Mouse (Mus musculus): Measurements from ENCODE around the gene Dhcr7. TPM values are rescaled to one million over a fixed set of nuclear protein-coding genes. Genes with fewer than 3 reads are reported as not detected.

Dhcr7 gene
- polyA plus RNA-seq (2012; rRNA removed) = 56.9 and 114 TPM in 2 replicates

DNA sequence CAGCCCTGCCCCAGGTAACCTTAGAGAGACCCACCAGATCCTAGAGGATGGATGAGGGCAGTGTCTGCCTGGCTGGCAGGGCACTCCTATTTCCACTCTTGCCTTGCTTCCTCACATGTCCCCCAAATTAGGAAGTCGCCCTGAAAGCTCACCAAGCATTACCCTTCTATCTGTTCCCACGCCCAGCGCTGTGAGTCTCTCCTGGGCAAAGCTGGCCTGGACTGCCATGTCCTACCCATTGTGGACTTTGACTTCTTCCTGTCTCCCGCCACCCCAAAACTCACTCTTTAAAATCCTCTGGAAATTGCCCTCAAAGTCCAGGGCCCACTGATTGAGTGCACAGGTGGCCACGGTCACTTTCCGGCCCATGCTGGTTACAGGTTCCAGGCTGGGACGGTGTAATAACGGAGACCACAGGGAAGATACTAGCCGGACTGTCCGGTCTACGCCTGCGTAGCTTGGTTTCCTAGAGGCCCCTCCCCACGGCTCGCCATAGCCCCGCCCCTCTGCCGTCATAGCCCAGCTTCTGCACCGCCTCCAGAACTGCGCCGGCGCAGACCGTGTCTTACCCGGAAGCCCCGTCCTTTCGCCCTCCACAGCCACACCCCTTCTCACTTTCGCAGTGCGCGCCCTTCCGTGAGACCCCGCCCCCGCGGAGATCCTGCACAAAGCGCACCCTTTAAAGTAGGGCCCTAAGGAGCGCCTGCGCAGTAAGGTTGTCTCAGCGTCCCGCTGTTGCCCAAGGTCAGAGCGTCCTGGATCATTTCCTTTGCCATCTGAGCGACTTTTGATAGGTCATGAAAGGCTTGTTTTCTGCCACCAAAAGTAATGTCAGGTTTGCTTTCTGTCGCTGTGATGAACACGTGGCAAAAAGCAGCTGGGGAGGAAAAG, at the start of gene Dhcr7, which contains the start of gene Nadsyn1:
TSS of gene Dhcr7 (plus strand) at position 771 of the 891 bp plus-strand sequence.
TSS of gene Nadsyn1 (minus strand) at position 475 of the 891 bp plus-strand sequence.
- Histone ChIP-seq H3K27me3 (ENCODE audit: control insufficient read depth, insufficient read depth, low read length) (no peaks in the 10 kb centered on the region), H3K4me1 (ENCODE audit: control insufficient read depth, insufficient read depth, insufficient read length, low read length) (peaks cover 13% of the 10 kb centered on the region), H3K4me3 (ENCODE audit: low read depth, low read length) (peak within 1 kb of the TSS; percentile 77), H3K27ac (ENCODE audit: insufficient read depth, low read depth, low read length) (peak within 1 kb of the TSS; percentile 92), H3K36me3 (ENCODE audit: control insufficient read depth, insufficient read depth, low read length) (peaks cover 11% of the 10 kb centered on the region)
- under 1% methylated on average over 40 of the region's 40 CpGs for WGBS
- TF ChIP-seq CTCF (IDR thresholded peaks at IDR 0.05; ENCODE audit: extremely low read depth, insufficient read length, insufficient replicate concordance, low read depth, low read length) (no peak; the same call in 1 of the 2 replicates), POLR2A (IDR thresholded peaks at IDR 0.05; ENCODE audit: low read depth, low read length) (peak; percentile 73; the same call in 1 of the 2 replicates)

DNA sequence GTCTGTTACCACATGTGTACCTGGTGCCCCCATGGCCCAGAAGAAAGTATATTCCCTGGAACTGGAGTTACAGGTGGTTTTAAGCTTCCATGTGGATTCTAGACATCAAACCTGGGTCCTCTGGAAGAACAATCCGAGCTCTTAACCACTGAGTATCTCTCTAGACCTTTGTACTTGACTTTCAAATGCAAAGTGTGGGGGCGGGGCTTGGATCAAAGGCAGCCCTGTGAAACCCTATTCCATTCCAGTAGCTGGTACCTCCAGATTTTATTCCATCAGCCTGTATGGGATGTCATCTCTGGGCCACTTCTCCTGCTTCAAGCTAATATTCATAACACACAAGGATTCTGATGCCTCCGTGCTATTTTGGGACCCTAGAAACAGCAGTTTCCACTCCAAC, 46.8 kb upstream of the Dhcr7 start:
- Histone ChIP-seq H3K36me3 (ENCODE audit: control insufficient read depth, insufficient read depth, low read length) (no peaks in the 10 kb centered on the region), H3K4me1 (ENCODE audit: control insufficient read depth, insufficient read depth, insufficient read length, low read length) (peaks cover 11% of the 10 kb centered on the region; the same call in 1 of the 2 replicates), H3K27me3 (ENCODE audit: control insufficient read depth, insufficient read depth, low read length) (no peaks in the 10 kb centered on the region), H3K27ac (ENCODE audit: insufficient read depth, low read depth, low read length) (no peak overlapping the region), H3K4me3 (ENCODE audit: low read depth, low read length) (no peak overlapping the region)
- no peak for TF ChIP-seq CTCF (IDR thresholded peaks at IDR 0.05; ENCODE audit: extremely low read depth, insufficient read length, insufficient replicate concordance, low read depth, low read length)
- TF ChIP-seq POLR2A (IDR thresholded peaks at IDR 0.05; ENCODE audit: low read depth, low read length) = no peak
- 26% methylated on average over 3 of the region's 3 CpGs for WGBS

DNA sequence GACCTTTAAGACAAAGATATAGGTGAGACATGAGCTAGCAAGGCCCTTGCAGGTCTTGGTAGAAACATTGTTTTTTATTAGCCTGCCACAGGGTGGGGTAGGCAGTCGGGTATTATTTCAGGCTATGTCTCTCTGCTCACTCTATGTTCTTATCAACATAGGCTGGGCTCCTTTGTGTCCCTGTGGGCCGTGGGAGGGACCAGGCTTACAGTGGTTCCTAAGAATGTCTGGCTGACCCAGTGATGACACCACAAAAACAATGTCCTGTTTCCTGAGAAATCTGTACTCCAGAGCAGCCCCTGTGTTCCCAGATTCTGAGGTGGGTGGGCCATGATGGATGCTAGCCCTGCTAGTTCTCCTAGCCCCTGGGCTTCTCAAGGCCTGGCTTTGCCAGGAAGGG, 45.6 kb upstream of the Dhcr7 start:
- H3K4me3 ChIP-seq (ENCODE audit: low read depth, low read length) = no peak overlapping the region
- no peaks in the 10 kb centered on the region for H3K36me3 ChIP-seq (ENCODE audit: control insufficient read depth, insufficient read depth, low read length)
- no peaks in the 10 kb centered on the region for H3K27me3 ChIP-seq (ENCODE audit: control insufficient read depth, insufficient read depth, low read length)
- no peak overlapping the region for H3K27ac ChIP-seq (ENCODE audit: insufficient read depth, low read depth, low read length)
- peaks cover 11% of the 10 kb centered on the region; the same call in 1 of the 2 replicates for H3K4me1 ChIP-seq (ENCODE audit: control insufficient read depth, insufficient read depth, insufficient read length, low read length)
- WGBS = 21% methylated on average over 2 of the region's 2 CpGs
- no peak for TF ChIP-seq POLR2A (IDR thresholded peaks at IDR 0.05; ENCODE audit: low read depth, low read length)
- no peak for TF ChIP-seq CTCF (IDR thresholded peaks at IDR 0.05; ENCODE audit: extremely low read depth, insufficient read length, insufficient replicate concordance, low read depth, low read length)

- no peaks in the 10 kb centered on the region for H3K27me3 ChIP-seq (ENCODE audit: control insufficient read depth, insufficient read depth, low read length)
- H3K27ac ChIP-seq (ENCODE audit: insufficient read depth, low read depth, low read length) = peak overlapping the region; percentile 6; the same call in 1 of the 2 replicates
- 12% methylated on average over 6 of the region's 6 CpGs for WGBS
- H3K4me1 ChIP-seq (ENCODE audit: control insufficient read depth, insufficient read depth, insufficient read length, low read length) = peaks cover 23% of the 10 kb centered on the region
- no peak for TF ChIP-seq POLR2A (IDR thresholded peaks at IDR 0.05; ENCODE audit: low read depth, low read length)
- no peak for TF ChIP-seq CTCF (IDR thresholded peaks at IDR 0.05; ENCODE audit: extremely low read depth, insufficient read length, insufficient replicate concordance, low read depth, low read length)
- H3K36me3 ChIP-seq (ENCODE audit: control insufficient read depth, insufficient read depth, low read length) = no peaks in the 10 kb centered on the region
- peak overlapping the region; percentile 66 for H3K4me3 ChIP-seq (ENCODE audit: low read depth, low read length)
Measured at GRCm38 (mm10) chr7:143783378-143783995, 39.5 kb upstream of the Dhcr7 start.

DNA sequence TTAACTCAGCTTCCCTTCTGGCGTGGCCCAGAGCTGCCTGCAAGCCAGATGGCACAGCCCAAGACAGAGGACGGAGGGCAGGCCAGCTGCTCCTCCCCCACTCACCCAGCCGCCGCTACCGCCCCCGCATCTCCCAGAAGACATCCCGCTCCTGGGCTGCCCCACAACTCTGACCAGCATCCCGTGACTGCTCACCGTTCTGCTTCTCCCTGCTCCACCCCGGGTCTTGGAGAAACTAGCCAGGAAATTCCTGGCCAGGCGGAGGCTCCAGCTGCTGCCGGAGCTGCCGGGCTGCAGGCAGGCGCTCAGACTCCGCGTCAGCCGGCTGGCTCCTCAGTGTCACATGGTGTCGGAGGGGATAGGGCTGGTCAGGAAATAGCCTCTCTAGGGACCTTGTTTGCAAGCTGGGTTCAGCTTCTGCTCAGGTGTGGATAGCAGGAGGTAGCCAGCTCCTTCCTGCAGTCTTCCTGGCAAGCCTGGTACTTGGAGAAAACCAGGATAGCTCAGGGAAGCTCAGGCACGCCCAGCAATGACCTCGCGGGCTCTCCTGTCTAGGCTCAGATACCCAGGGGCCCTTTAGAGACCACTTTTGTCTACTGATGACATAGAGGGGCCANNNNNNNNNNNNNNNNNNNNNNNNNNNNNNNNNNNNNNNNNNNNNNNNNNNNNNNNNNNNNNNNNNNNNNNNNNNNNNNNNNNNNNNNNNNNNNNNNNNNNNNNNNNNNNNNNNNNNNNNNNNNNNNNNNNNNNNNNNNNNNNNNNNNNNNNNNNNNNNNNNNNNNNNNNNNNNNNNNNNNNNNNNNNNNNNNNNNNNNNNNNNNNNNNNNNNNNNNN, 38.7 kb upstream of the Dhcr7 start, which contains the start of gene Mrgpre:
TSS of gene Mrgpre (minus strand) at position 505 of the 834 bp plus-strand sequence.
- no peaks in the 10 kb centered on the region for H3K27me3 ChIP-seq (ENCODE audit: control insufficient read depth, insufficient read depth, low read length)
- H3K4me3 ChIP-seq (ENCODE audit: low read depth, low read length) = peak within 1 kb of the TSS; percentile 66
- peak within 1 kb of the TSS; percentile 29 for H3K27ac ChIP-seq (ENCODE audit: insufficient read depth, low read depth, low read length)
- no peaks in the 10 kb centered on the region for H3K36me3 ChIP-seq (ENCODE audit: control insufficient read depth, insufficient read depth, low read length)
- TF ChIP-seq POLR2A (IDR thresholded peaks at IDR 0.05; ENCODE audit: low read depth, low read length) (peak; percentile 25; the same call in 1 of the 2 replicates), CTCF (IDR thresholded peaks at IDR 0.05; ENCODE audit: extremely low read depth, insufficient read length, insufficient replicate concordance, low read depth, low read length) (no peak)
- peaks cover 21% of the 10 kb centered on the region for H3K4me1 ChIP-seq (ENCODE audit: control insufficient read depth, insufficient read depth, insufficient read length, low read length)
- WGBS = 3% methylated on average over 21 of the region's 21 CpGs

- Histone ChIP-seq H3K36me3 (ENCODE audit: control insufficient read depth, insufficient read depth, low read length) (peaks cover 21% of the 10 kb centered on the region), H3K4me3 (ENCODE audit: low read depth, low read length) (no peak overlapping the region), H3K4me1 (ENCODE audit: control insufficient read depth, insufficient read depth, insufficient read length, low read length) (peaks cover 12% of the 10 kb centered on the region; the same call in 1 of the 2 replicates), H3K27me3 (ENCODE audit: control insufficient read depth, insufficient read depth, low read length) (no peaks in the 10 kb centered on the region), H3K27ac (ENCODE audit: insufficient read depth, low read depth, low read length) (peak overlapping the region; percentile 87)
- WGBS = 25% methylated on average over 6 of the region's 6 CpGs
- TF ChIP-seq POLR2A (IDR thresholded peaks at IDR 0.05; ENCODE audit: low read depth, low read length) (no peak), CTCF (IDR thresholded peaks at IDR 0.05; ENCODE audit: extremely low read depth, insufficient read length, insufficient replicate concordance, low read depth, low read length) (no peak)
Measured at GRCm38 (mm10) chr7:143792336-143792985, 30.5 kb upstream of the Dhcr7 start.
